Mouse (Mus musculus): Measurements from ENCODE around the gene Rdh12. TPM values are rescaled to one million over a fixed set of nuclear protein-coding genes. Genes with fewer than 3 reads are reported as not detected.

Gene Rdh12
- 16.5 TPM for polyA plus RNA-seq (2017; shearing (Covaris generic))

GRCm38 (mm10) chr12:79208703-79209464, at the start of gene Rdh12:
Gene Rdh12 (plus strand): TSS chr12:79208914.

GRCm38 (mm10) chr12:79172019-79172941, 36.4 kb upstream of the Rdh12 start, which contains the start of gene Vti1b:
Gene Vti1b (minus strand): TSS chr12:79172667.

DNA sequence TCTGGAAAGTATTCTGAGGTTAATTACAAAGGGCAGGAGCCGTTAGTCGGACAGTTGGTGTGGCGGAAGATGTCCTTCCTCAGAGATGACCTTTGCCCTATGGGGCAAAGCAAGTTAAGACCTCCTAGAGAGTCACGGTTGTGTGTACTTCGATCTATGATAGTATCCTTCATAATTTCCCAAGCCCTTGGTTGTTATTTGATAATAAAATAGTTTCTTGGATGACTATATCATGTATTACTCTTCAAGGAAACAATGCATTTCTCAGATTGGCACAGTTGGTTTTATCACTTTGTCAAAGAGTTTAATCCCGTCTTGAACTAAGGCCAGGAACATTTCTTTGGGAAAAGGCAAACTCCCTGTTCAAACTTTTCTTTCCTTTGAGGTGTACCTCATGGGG, 16.5 kb upstream of the Rdh12 start, which contains the start of gene Rdh11:
Rdh11 (minus strand) TSS at position 101 of the 400 bp plus-strand sequence.

Other genes starting within 250 kb of the Rdh12 start
- gene Tmem229b, start 201.3 kb upstream of the Rdh12 start, polyA plus RNA-seq (2017; shearing (Covaris generic)), result 74.9 TPM
- gene Plekhh1, start 179.8 kb upstream of the Rdh12 start, polyA plus RNA-seq (2017; shearing (Covaris generic)), result not detected
- 22.1 TPM for gene Pigh, start 119.3 kb upstream of the Rdh12 start, polyA plus RNA-seq (2017; shearing (Covaris generic))
- gene Arg2, start 78.1 kb upstream of the Rdh12 start, polyA plus RNA-seq (2017; shearing (Covaris generic)), result 0.58 TPM
- gene Vti1b, start 36.2 kb upstream of the Rdh12 start, polyA plus RNA-seq (2017; shearing (Covaris generic)), result 96.0 TPM
- gene Rdh11, start 16.6 kb upstream of the Rdh12 start, polyA plus RNA-seq (2017; shearing (Covaris generic)), result 27.6 TPM
- 33.3 TPM for gene Zfyve26, start 87.4 kb downstream of the Rdh12 start, polyA plus RNA-seq (2017; shearing (Covaris generic))
- 4.1 TPM for gene Rad51b, start 88.4 kb downstream of the Rdh12 start, polyA plus RNA-seq (2017; shearing (Covaris generic))